Mouse (Mus musculus) heart, postnatal 25 days (tissue): ENCODE measurements at regions not wholly inside any gene's neighbourhood (a gene's known extent, or its start where the extent isn't known, plus 50 kb on each side); places are given as distances from the start of the nearest gene placed in this dataset.

Experiments used
- DNase-seq: peaks from one replicate; pipeline ENCODE4 v3.0.0; 2022; ENCODE audit warnings: low spot score
- intact Hi-C: fragments of 180-260 bp; cut with DNase I; formaldehyde crosslinking; loops from one replicate; pipeline ENCODE4 v1.15.1; 2025

DNA sequence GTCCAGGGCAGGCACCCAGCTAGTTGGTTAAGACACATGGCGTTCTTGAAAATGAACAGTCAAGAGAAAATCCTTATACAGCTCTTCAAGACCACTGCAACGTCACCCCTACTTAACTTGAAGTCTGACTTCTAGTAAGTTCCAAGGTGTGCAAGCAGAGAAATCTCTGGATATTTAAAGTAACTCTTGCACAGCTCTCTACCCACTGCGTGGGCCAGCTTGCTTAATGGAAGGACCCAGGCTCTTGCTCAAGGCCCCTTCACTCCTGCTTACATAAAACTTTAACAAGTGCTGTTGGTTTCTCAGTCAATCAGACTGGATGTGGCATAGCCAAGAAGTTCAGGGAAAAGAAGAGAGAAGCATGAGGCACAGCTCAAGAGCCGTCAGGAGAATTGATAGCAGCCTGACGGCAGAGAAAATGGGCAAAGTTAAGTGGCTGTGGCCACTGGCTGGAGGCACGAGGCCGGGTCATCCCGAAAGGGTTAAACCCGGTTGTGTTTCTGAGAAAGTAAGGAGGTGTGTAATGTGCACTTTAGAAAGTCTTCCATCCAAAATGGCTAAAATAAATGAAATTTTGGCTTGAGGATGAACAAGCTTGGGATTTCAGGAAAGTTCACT is 382.0 kb downstream of the Gm45692 start:
- intact Hi-C loops: no loop called here
- no peak for DNase-seq

DNA sequence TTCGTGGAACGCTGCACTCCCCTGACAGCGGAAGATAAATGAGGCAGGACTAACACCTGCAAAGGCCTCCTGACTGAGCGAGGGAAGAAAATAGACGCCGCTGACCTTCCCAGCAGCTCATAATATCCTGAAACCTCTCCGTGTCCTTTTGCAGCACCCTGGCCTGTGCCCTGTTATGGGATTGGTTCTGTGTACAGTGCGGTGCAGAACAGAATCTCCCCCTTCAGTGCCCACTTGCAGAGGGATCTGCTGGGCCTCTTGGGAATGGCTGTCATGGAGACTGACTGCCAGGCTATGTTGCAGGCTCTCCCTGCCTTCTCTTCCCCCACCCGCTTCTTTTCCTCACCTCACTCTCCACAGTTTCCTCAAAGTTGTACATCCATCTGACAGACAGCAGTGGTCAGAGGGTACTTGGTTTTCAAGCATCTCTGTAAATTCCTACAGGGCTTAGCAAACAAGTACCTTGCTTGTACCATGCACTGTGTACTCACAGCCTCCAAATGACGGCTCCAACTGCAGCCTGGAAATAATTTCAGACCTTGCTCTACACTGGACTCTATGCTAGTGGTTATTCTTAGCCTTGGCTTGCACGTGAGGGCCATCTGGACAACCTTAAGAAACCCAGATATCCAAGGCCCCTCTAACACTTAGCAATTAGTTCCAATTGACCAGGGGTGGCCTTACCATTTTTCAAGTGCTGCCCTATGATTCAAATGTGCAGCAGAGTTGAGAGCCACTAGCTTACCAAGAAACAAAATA is 382.7 kb downstream of the Gm45692 start:
- DNase-seq: no peak
- intact Hi-C loops: no loop called here

DNA sequence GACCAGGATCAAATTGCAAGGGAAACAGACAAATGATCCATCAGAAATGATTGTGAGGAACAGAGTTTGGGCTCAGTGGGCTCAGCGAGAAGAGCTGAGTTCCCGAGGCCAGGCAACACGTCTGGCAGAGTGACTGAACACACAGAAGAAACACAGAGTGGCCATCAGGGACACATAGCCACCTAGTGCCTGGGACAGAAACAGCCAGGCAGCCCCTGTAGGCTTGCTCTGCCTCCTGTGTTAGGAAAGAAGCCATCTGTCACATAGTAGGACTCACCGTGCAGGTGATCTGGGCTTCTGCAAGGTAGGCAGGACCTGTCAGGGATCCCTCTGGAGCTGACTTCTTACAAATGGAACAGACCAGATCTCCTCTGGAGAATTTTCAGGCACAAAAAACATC is 383.4 kb downstream of the Gm45692 start:
- DNase-seq: no peak

GRCm38 (mm10) chr8:26503918-26504317 is 384.6 kb downstream of the Gm45692 start:
- no peak for DNase-seq
- intact Hi-C loops: no loop called here

More for the DNA sequence above, 383.4 kb downstream of the Gm45692 start:
- intact Hi-C loops: no loop called here

GRCm38 (mm10) chr8:26504319-26505035 is 385.1 kb downstream of the Gm45692 start:
- DNase-seq: no peak
- intact Hi-C loops: no loop called here

GRCm38 (mm10) chr8:26507611-26508070 is 388.3 kb downstream of the Gm45692 start:
- no peak for DNase-seq
- intact Hi-C loops: no loop called here

DNA sequence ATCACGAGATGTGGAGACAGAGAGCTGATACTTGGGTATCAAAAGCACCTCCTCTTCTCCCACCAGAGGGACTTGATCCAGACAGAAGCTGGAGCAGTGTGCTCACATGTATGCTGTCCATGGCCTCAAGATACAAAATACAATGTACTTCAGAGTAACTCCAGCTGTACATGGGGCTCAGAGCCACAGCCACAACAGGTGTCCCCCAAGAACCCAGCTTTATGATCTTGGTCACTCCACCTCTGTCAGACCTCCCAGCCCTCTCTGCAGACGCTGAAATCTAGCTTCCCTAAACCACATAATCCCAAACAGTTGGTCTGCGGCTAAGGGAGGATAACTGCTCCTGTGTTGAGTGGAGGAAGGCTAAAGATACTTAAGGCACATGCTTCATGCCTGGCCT is 389.9 kb downstream of the Gm45692 start:
- DNase-seq: no peak
- intact Hi-C loops: no loop called here

- intact Hi-C loops: loop anchor here (5.0 kb wide), 1 partner anchor 364 kb away; no protein-coding TSS in a partner anchor
- no peak for DNase-seq
Measured at GRCm38 (mm10) chr8:26513001-26513400, 393.7 kb downstream of the Gm45692 start.

GRCm38 (mm10) chr8:26524237-26524636 is 404.9 kb downstream of the Gm45692 start:
- intact Hi-C loops: no loop called here
- no peak for DNase-seq

DNA sequence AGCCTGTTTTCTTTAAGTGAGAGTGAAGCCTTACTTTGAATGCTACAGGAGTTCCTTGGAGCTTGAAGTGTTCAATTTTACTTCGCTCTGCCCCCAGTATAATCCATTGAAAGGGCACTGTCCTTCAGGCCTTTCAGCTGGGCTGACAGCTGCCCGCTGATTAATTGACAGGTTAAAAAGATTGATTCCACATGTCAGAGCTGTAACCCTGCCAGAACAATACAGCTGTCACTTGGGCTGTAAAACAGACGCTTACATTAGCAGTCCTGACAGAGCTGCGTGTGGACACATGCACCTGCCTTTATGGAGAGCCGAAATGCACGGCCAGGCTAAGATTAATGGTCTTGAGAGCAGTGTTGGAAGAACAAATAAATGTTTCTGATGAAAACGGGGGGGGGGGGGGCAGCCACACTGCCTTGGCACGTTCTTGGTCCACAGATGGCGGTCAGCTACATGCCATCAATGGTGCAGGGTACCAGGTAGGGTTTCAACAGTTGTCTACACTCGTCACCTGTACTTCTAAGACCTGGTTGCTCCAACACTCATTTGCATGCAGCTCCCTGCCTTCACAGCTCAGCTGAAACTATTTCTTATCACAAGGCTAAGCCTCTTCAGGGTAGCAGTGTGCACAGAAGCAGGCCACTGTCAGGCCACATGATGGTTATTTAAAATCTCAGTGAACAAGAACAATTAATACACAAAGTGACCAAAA is 407.3 kb downstream of the Gm45692 start:
- intact Hi-C loops: no loop called here
- DNase-seq: no peak

DNA sequence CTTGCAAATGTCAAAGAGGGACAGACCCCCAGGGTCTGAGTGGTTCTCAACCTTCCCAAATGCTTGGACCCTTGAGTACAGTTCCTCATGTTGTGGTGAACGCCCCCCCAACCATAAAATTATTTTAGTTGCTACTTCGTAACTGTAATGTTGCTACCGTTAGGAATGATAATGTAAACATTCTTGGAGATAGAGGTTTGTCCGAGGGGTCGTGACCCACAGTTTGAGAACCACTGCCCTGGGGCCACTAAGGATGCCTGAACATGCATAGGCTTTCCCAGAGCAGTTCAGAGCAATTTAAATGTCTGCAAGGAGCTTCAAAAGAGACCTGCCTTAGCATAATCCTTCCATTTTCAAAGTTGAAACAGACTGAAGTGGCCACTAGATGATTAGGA is 407.8 kb downstream of the Gm45692 start:
- DNase-seq: no peak
- intact Hi-C loops: no loop called here

- intact Hi-C loops: no loop called here
- DNase-seq: no peak
Measured at GRCm38 (mm10) chr8:26529921-26530320, 410.6 kb downstream of the Gm45692 start.

DNA sequence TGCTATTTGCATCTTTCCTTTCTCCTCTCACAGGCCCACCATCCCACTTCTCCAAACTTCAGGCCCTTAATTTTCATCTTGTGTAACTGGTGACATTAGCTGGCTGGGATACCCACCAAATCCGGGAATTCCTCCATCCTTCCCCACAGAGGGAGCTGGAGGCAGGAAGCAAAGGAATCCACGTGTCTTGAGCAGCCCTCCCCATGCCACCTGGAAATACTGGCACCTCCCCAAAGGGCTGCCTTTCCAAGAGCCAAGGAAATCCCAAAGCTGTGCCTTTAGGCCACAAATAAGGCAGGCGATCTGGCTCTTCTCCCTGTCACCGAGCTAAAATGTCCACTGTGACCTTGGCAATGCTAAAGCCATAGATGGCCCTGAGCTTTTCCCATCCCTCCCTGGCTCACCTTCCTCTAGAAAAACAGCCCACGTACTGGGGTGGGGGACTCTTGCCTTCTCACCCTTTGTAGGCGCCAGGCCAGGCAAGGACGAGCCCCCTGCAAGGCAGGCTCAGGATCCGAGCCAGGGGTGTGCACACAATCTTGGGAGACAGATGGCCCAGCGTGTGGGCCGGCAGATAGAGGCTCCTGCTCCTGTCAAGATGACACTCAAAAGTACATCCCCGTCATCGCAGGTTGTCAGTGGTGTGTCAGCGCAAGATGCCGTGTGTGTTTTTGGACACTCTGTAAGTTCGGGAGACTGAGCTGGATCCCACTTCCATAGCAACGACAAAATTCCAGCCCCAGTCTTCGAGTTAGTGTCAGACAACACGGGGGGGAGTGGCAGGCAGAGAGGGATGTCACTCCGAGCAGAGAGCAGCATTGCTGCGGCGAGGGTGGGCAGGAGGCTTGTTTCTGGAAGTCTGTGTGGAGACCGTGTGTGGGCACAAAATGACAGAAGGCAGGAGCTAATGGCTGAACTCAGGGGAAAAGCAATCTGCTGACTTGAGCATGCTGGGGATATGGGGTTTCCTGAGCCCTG is 414.4 kb downstream of the Gm45692 start:
- intact Hi-C loops: no loop called here
- DNase-seq: no peak

- intact Hi-C loops: no loop called here
- no peak for DNase-seq
Measured at GRCm38 (mm10) chr8:26535816-26536215, 416.5 kb downstream of the Gm45692 start.

DNA sequence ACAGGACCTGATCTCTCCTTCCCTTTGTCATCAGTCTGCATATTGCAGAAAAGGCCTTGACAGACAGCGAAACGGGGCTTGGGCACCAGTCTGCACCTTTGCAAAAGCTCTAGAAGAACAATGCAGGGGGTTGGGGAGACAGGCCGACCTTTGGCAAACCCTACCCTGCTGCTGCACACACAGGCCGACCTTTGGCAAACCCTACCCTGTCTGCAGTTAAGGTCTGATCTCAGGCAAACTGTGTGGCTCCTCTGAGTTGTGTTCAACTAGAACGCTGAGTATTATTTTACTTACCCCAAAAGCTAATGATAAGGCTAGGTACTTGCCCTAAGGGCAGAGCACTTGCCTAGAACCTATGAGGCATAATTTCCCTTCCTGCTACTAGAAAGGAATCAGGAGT is 423.4 kb upstream of the Zfp703 start:
- intact Hi-C loops: no loop called here
- DNase-seq: no peak

DNA sequence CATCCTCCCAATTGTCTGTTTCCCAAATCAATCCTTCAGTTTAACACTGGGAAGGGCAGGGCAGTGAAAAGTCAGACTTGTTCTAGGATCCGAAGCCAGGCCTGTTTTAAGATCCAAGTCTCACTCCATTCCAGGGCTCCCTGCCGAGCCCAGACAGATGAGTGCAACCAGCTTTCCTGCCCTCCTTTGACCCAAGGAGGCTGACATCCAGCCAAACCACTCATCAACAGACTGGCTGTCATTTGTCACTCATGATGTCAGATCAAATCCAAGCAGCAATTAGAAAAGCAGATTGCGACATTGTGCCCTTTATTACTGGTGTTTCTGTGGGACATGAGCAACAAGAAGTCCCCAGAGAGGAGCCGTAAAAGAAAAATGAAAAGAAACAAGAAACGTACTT is 417.9 kb upstream of the Zfp703 start:
- DNase-seq: peak; percentile 68

DNA sequence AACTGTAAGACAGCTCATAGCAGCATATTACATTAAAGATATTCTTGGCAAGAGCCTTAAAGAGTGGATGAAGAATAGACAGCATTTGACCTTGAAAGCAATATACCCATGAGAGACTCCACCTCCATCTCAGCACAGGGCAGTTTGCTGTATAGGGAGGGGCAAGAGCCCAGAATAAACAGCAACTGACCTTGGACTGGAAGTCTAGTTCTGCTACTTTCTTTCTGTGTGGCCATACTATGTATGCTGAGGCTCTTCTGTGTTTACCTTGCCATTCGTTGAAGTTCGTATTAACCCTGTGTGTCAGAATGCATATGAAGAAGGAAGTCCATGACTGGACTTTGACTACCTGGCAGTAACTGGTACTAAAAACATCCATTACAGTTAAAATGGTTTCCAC is 414.0 kb upstream of the Zfp703 start:
- DNase-seq: no peak
- intact Hi-C loops: no loop called here

More for the DNA sequence above, 417.9 kb upstream of the Zfp703 start:
- intact Hi-C loops: no loop called here

- no peak for DNase-seq
- intact Hi-C loops: no loop called here
Measured at GRCm38 (mm10) chr8:26564254-26564653, 412.9 kb upstream of the Zfp703 start.

DNA sequence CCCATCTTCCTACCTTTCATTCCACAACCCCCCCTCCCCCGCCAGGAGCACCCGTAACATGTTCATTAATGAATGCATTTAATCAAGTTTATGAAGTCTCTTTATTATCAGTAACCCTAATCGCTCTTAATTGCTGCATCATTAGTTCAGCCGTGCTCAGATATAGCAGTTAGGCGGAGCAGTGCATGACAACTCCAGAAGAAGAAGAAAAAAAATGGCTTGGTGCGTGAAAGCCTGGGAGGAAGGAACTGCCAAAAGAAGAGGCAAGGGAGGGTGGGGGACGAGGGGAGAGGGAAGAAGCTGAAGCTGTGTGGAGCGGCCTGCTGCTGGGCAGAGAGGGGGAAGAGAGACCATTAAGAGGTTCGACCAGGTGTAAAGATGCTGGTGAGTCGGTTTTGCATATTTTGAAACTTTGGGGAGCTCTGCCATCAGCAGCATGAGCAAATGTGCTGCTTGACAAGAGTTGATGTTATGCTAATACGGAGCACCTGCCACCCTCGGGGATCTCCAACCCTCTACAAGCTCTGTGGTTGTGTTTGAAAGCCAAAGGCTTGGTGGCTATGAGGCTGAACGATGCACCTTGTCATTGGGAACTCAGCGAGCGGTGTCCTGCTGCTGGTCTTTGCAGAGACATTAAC is 408.6 kb upstream of the Zfp703 start:
- intact Hi-C loops: no loop called here

More for the DNA sequence above, 408.6 kb upstream of the Zfp703 start:
- no peak for DNase-seq
